Mouse (Mus musculus) megakaryocyte, adult 5-6 weeks (primary cell): ENCODE results near the gene Olfr456. TPM values are rescaled to one million over a fixed set of nuclear protein-coding genes. Genes with fewer than 3 reads are reported as not detected.
"Not testable (repeated sequence)": the region's sequence is repeated elsewhere in the genome, so short reads cannot be mapped to it uniquely, and the experiment has no call there.

ENCODE experiments used
- ATAC-seq: 2 replicates; pipeline ENCODE4 v1.8.0; 2016; ENCODE audit warnings: mild to moderate bottlenecking, inconsistent platforms; ENCODE audit not compliant: poor library complexity, severe bottlenecking
- total RNA-seq, 2 experiments: library from RNA; stranded (forward) in 1 of 2; stranded (reverse) in 1 of 2; fragments of 153-499, 151-499 nt in 1 of 2; fragments of 221-1000, 200-1000 nt in 1 of 2; gene quantifications; 2 replicates each; pipeline versions ENCODE4 v1.2.3 to v1.2.4; 2015 to 2017

The Olfr456 gene
- total RNA-seq (2015): not detected in 2 replicates
- total RNA-seq (2017): not detected in 2 replicates

DNA sequence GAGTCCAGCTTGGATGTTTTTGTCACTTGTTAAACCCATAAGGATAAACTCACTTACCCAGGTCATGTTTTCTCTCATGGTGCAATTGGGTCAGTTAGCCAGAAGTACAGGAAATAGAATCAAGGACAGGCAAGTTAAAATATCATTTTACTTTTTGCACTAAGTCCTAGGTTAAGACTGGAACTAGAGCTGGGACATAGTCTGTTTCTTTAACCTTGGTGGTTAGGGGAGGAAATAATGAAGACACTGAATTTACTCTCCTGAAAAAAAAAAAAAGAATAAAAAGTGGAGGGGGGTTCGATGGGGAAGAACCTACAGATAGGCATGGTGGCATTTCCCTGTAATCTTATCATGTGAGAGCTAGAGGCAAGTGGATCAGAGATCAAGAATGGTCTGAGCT lies at the start of gene Olfr456:
Olfr456 (minus strand) TSS at position 101 of the 400 bp plus-strand sequence.
- ATAC-seq: no peak

- ATAC-seq: no peak
These were observed 26.4 kb upstream of the Olfr456 start for GRCm38 (mm10) chr6:42513461-42513860.

DNA sequence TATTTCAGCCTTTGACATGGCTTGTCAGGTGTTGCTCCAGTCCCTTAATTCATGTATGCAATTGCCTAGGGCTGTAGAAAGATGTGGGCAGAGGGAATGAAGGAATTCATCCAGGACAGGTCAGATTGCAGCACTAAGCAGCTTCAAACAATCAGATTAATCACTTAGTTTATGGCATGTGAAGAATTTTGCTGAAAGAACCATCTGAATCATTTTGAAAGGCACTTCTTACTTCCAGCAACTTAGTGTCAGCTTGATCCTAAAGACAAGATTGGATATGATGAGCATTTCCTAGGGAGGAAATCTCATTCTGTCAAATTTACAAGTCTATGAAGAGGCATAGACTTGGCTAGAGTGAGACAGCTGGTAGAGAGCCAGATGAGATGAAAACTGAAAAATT lies 22.3 kb upstream of the Olfr456 start:
- ATAC-seq: no peak

GRCm38 (mm10) chr6:42503478-42503877 lies 16.5 kb upstream of the Olfr456 start:
- no peak for ATAC-seq

- ATAC-seq: no peak
These were observed 2.7 kb upstream of the Olfr456 start for GRCm38 (mm10) chr6:42489731-42490130.

DNA sequence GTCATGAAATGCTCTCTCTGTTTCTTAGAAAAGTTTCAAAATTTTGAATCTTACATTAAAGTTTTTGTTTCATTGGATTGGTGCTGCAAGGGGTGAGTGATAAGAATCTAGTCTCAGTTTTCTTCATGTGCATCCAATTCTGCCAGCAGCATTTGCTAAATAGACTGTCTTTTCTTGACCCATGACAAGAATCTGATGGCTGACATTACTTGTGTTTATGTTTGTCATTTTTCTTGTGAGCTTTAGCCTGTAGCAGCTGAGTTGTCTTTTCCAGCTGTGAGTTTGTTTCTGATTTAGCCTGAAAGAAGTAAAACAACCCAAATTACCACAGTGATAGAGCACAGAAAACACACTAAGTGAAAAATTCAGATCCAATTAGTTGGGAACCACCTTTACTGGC lies 2.4 kb downstream of the Olfr456 start:
- ATAC-seq: no peak

DNA sequence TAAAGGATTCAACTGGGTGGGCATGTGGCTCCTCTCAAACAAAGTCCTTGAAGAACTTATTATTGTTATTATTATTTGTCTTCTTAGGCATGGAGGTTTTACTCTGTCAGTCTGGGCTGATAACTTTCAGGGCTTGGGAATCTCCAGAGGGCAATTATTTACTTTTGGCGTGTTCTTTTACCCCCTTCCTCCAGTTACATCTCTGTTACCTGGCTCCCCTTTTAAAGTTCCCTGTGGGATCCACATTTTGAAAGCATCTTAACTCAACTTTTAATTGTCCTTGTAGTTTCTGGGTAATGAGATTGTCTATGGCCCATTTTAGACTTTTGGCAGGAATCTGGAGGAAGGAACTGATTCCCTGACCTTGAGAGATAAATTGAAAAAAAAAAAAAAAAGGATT lies 10.8 kb downstream of the Olfr456 start, which contains the start of gene Olfr457:
Olfr457 (minus strand) TSS at position 101 of the 400 bp plus-strand sequence.
- ATAC-seq: no peak

GRCm38 (mm10) chr6:42471298-42471697 lies 15.7 kb downstream of the Olfr456 start:
- ATAC-seq: not testable (repeated sequence)

GRCm38 (mm10) chr6:42470542-42470941 lies 16.5 kb downstream of the Olfr456 start:
- no peak for ATAC-seq

DNA sequence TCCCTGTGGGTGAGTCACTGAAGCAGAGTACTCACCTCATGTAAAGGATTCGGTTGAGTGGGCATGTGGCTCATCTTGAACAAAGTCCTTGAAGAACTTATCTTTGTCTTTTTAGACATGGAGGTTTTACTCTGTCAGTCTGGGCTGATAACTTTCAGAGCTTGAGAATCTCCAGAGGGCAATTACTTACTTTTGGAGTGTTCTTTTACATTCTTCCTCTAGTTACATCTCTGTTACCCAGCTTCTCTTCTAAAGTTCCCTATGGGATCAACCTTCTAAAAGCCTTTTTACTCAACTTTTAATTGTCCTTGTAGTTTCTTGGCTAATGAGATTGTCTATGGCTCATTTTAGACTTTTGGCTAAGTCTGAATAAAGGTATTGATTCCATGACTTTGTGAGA lies 21.9 kb downstream of the Olfr456 start, which contains the start of gene Olfr458:
Olfr458 (minus strand) TSS at position 101 of the 400 bp plus-strand sequence.
- ATAC-seq: no peak

- ATAC-seq: no peak
These were observed 39.6 kb downstream of the Olfr456 start for GRCm38 (mm10) chr6:42447381-42447780.

GRCm38 (mm10) chr6:42444491-42444890 lies 42.5 kb downstream of the Olfr456 start:
- no peak for ATAC-seq

- no peak for ATAC-seq
These were observed 45.6 kb downstream of the Olfr456 start for GRCm38 (mm10) chr6:42441395-42441794.

Other genes with a start within 250 kb of the Olfr456 start
- 15.4 and 18.6 TPM in 2 replicates for gene Gstk1, start 241.3 kb downstream of the Olfr456 start, total RNA-seq (2015)
- 6.7 and 9.4 TPM in 2 replicates for gene Gstk1, start 241.3 kb downstream of the Olfr456 start, total RNA-seq (2017)
- not detected in 2 replicates for gene Tmem139, start 225.2 kb downstream of the Olfr456 start, total RNA-seq (2015)
- not detected in 2 replicates for gene Tmem139, start 225.2 kb downstream of the Olfr456 start, total RNA-seq (2017)
- gene Casp2, start 222.2 kb downstream of the Olfr456 start, total RNA-seq (2015): 62.1 and 65.9 TPM in 2 replicates
- gene Casp2, start 222.2 kb downstream of the Olfr456 start, total RNA-seq (2017): 49.2 and 53.5 TPM in 2 replicates
- gene Clcn1, start 200.5 kb downstream of the Olfr456 start, total RNA-seq (2015): 1.5 TPM in 1 of 2 replicates, not detected in the other
- gene Clcn1, start 200.5 kb downstream of the Olfr456 start, total RNA-seq (2017): not detected in 2 replicates
- not detected in 2 replicates for gene Fam131b, start 162.6 kb downstream of the Olfr456 start, total RNA-seq (2015)
- gene Fam131b, start 162.6 kb downstream of the Olfr456 start, total RNA-seq (2017): not detected in 2 replicates
- 411 and 420 TPM in 2 replicates for gene Zyx, start 137.6 kb downstream of the Olfr456 start, total RNA-seq (2015)
- 117 and 131 TPM in 2 replicates for gene Zyx, start 137.6 kb downstream of the Olfr456 start, total RNA-seq (2017)
- gene Epha1, start 113.9 kb downstream of the Olfr456 start, total RNA-seq (2015): not detected in 2 replicates
- gene Epha1, start 113.9 kb downstream of the Olfr456 start, total RNA-seq (2017): not detected in 2 replicates
- gene Tas2r143, start 87.0 kb downstream of the Olfr456 start, total RNA-seq (2015): 0.39 and 1.6 TPM in 2 replicates
- gene Tas2r143, start 87.0 kb downstream of the Olfr456 start, total RNA-seq (2017): 1.5 TPM in 1 of 2 replicates, not detected in the other
- 0.25 and 0.59 TPM in 2 replicates for gene Tas2r135, start 81.8 kb downstream of the Olfr456 start, total RNA-seq (2015)
- not detected in 2 replicates for gene Tas2r135, start 81.8 kb downstream of the Olfr456 start, total RNA-seq (2017)
- 0.47 and 0.59 TPM in 2 replicates for gene Tas2r126, start 52.7 kb downstream of the Olfr456 start, total RNA-seq (2015)
- not detected in 2 replicates for gene Tas2r126, start 52.7 kb downstream of the Olfr456 start, total RNA-seq (2017)
- not detected in 2 replicates for gene Olfr458, start 22.0 kb downstream of the Olfr456 start, total RNA-seq (2015)
- gene Olfr458, start 22.0 kb downstream of the Olfr456 start, total RNA-seq (2017): not detected in 2 replicates
- not detected in 2 replicates for gene Olfr457, start 10.9 kb downstream of the Olfr456 start, total RNA-seq (2015)
- gene Olfr457, start 10.9 kb downstream of the Olfr456 start, total RNA-seq (2017): 0.04 TPM in 1 of 2 replicates, not detected in the other
- gene Olfr455, start 60.4 kb upstream of the Olfr456 start, total RNA-seq (2015): not detected in 2 replicates
- not detected in 2 replicates for gene Olfr455, start 60.4 kb upstream of the Olfr456 start, total RNA-seq (2017)
- not detected in 2 replicates for gene Tcaf3, start 110.5 kb upstream of the Olfr456 start, total RNA-seq (2015)
- not detected in 2 replicates for gene Tcaf3, start 110.5 kb upstream of the Olfr456 start, total RNA-seq (2017)
- not detected in 2 replicates for gene Tcaf2, start 158.0 kb upstream of the Olfr456 start, total RNA-seq (2015)
- gene Tcaf2, start 158.0 kb upstream of the Olfr456 start, total RNA-seq (2017): 0.22 TPM in 1 of 2 replicates, not detected in the other
- gene Tcaf1, start 222.9 kb upstream of the Olfr456 start, total RNA-seq (2015): 0.04 TPM in 1 of 2 replicates, not detected in the other
- gene Tcaf1, start 222.9 kb upstream of the Olfr456 start, total RNA-seq (2017): 0.11 TPM in 1 of 2 replicates, not detected in the other